25 mouse cellular contexts compared by ENCODE assay signal in the genomic region with DNA sequence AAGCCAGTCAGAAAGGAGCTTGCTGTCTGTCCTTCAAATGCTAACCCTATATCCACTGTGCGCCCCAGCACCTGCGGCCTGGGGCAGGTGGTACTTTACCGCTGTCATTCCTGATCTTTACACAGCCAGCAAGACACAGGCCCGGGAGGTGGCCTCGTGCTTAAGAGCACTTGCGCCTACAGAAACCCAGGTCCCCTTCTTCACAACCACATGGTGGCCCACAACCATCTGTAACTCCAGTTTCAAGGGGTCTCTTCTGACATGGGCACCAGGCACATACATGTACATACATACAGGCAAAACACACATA. TPM values are rescaled to one million over a fixed set of nuclear protein-coding genes. Genes with fewer than 3 reads are reported as not detected.
A peak's percentile ranks its signal among the peaks of the same experiment; 100 is the strongest.
DNase-seq lines count a peak whose midpoint lies in the region; ATAC-seq and TF ChIP-seq lines count a peak whose summit lies in the region.
"Had no signal": no experiment of that assay in that cellular context is flagged by ENCODE, and none has a peak within 500 bp of the region (broad histone marks: within the 10 kb centered on the region; RNA-seq: fewer than 3 reads in every experiment).

No protein-coding gene starts in this region.

- H3K9ac ChIP-seq in kidney, embryonic 14.5 days (ENCODE audit: low read depth, low read length) = no peak overlapping the region
- no peak overlapping the region for H3K9ac ChIP-seq in intestine, postnatal 0 days (ENCODE audit: low read depth, low read length)
- H3K9ac ChIP-seq: forebrain, postnatal 0 days; neural tube, embryonic 13.5 days had no signal

- H3K27me3 ChIP-seq in kidney, embryonic 14.5 days (ENCODE audit: control insufficient read depth, insufficient read depth, low read length) = no peaks in the 10 kb centered on the region; the same call in 1 of the 2 replicates
- H3K27me3 ChIP-seq in thymus, adult 2 months (ENCODE audit: control insufficient read depth, insufficient read depth, low read length) = no peaks in the 10 kb centered on the region
- no peaks in the 10 kb centered on the region for H3K27me3 ChIP-seq in intestine, postnatal 0 days (replicated peaks; ENCODE audit: control insufficient read depth, insufficient read depth, low read length)
- H3K27me3 ChIP-seq in small intestine, adult 2 months (ENCODE audit: control insufficient read depth, insufficient read depth, low read length) = no peaks in the 10 kb centered on the region
- H3K27me3 ChIP-seq in cerebellum, adult 2 months (ENCODE audit: control insufficient read depth, insufficient read depth, low read length) = no peaks in the 10 kb centered on the region

- DNase-seq in kidney, postnatal 10 days = peak; percentile 8
- peak; percentile 32 for DNase-seq in thymus, postnatal 4 days
- DNase-seq in thymus, adult 2 months = no peak
- no peak for DNase-seq in cerebellum, adult 2 months
- DNase-seq in adrenal gland, adult (ENCODE audit: inconsistent age in 2 of 2, low spot score in 1 of 2) = no peak
- DNase-seq: adrenal gland, postnatal 10 days; B cell, adult 2 months; cerebellum, adult 9-11 months; forebrain, postnatal 0 days; gastrocnemius, postnatal 25 days; heart, postnatal 10 days; kidney, adult 8-10 months; lung, postnatal 10 days; retina, postnatal 1 day had no signal

- ATAC-seq in kidney, embryonic 14.5 days (ENCODE audit: low FRiP score, low TSS enrichment) = no peak
- no peak for ATAC-seq in intestine, postnatal 0 days
- ATAC-seq: activated CD4-positive, CD25-positive, alpha-beta regulatory T cell, adult 4 months; forebrain, postnatal 0 days; midbrain, embryonic 16.5 days had no signal

- no peak overlapping the region for H3K4me3 ChIP-seq in kidney, embryonic 14.5 days (ENCODE audit: low read length)
- H3K4me3 ChIP-seq in thymus, adult 2 months (ENCODE audit: control insufficient read depth, insufficient read depth, low read length) = no peak overlapping the region
- H3K4me3 ChIP-seq in intestine, postnatal 0 days (ENCODE audit: low read depth, low read length) = no peak overlapping the region
- peak overlapping the region; percentile 36 for H3K4me3 ChIP-seq in small intestine, adult 2 months (ENCODE audit: low read depth, low read length)
- no peak overlapping the region for H3K4me3 ChIP-seq in cerebellum, adult 2 months (replicated peaks; ENCODE audit: insufficient read depth, low read depth, low read length)
- H3K4me3 ChIP-seq: embryonic facial prominence, embryonic 10.5 days; layer of hippocampus, adult 2 months; midbrain, embryonic 10.5 days; myocyte; neural tube, embryonic 13.5 days had no signal

- H3K9me3 ChIP-seq in kidney, embryonic 14.5 days (ENCODE audit: control insufficient read depth, low read length) = no peaks in the 10 kb centered on the region
- H3K9me3 ChIP-seq in intestine, postnatal 0 days (ENCODE audit: control insufficient read depth) = no peaks in the 10 kb centered on the region
- H3K9me3 ChIP-seq: embryonic facial prominence, embryonic 10.5 days; G1E; midbrain, embryonic 10.5 days; neural tube, embryonic 13.5 days had no signal

- H3K27ac ChIP-seq in kidney, embryonic 14.5 days (ENCODE audit: low read depth, low read length) = no peak overlapping the region
- H3K27ac ChIP-seq in thymus, adult 2 months (ENCODE audit: control insufficient read depth, insufficient read depth, low read length) = no peak overlapping the region
- H3K27ac ChIP-seq in intestine, postnatal 0 days (ENCODE audit: low read depth, low read length) = peak overlapping the region; percentile 21; the same call in 1 of the 2 replicates
- peak overlapping the region; percentile 99 for H3K27ac ChIP-seq in small intestine, adult 2 months (ENCODE audit: insufficient read depth, low read depth, low read length)
- no peak overlapping the region for H3K27ac ChIP-seq in cerebellum, adult 2 months (ENCODE audit: insufficient read depth, low read length)
- H3K27ac ChIP-seq: embryonic facial prominence, embryonic 10.5 days; layer of hippocampus, adult 2 months; neural tube, embryonic 13.5 days had no signal

- H3K36me3 ChIP-seq in kidney, embryonic 14.5 days (ENCODE audit: control insufficient read depth, insufficient read depth, low read length) = no peaks in the 10 kb centered on the region
- H3K36me3 ChIP-seq in thymus, adult 2 months (ENCODE audit: control insufficient read depth, insufficient read depth, low read length) = no peaks in the 10 kb centered on the region
- no peaks in the 10 kb centered on the region; the same call in 1 of the 2 replicates for H3K36me3 ChIP-seq in intestine, postnatal 0 days (ENCODE audit: control insufficient read depth, insufficient read depth)
- no peaks in the 10 kb centered on the region for H3K36me3 ChIP-seq in small intestine, adult 2 months (ENCODE audit: control insufficient read depth, insufficient read depth, low read length)
- H3K36me3 ChIP-seq: embryonic facial prominence, embryonic 10.5 days; G1E; midbrain, embryonic 10.5 days; neural tube, embryonic 13.5 days had no signal

- H3K4me2 ChIP-seq in kidney, embryonic 14.5 days (replicated peaks; ENCODE audit: low read depth, low read length) = no peak overlapping the region
- peak overlapping the region; percentile 24; the same call in 1 of the 2 replicates for H3K4me2 ChIP-seq in intestine, postnatal 0 days (replicated peaks; ENCODE audit: low read depth)
- H3K4me2 ChIP-seq: neural tube, embryonic 13.5 days had no signal

- no peak for TF ChIP-seq CTCF in thymus, adult 2 months (IDR thresholded peaks at IDR 0.05; ENCODE audit: borderline replicate concordance, control insufficient read depth, extremely low read depth, insufficient read depth, low read length, poor library complexity)
- no peak for TF ChIP-seq CTCF in intestine, postnatal 0 days (IDR thresholded peaks at IDR 0.05; ENCODE audit: low read depth)
- TF ChIP-seq CTCF in small intestine, adult 2 months (IDR thresholded peaks at IDR 0.05; ENCODE audit: extremely low read depth, insufficient read length, insufficient replicate concordance, low read depth, low read length) = no peak
- no peak for TF ChIP-seq CTCF in cerebellum, adult 2 months (IDR thresholded peaks at IDR 0.05; ENCODE audit: borderline replicate concordance, insufficient read depth, low read depth, low read length)

- no peak for TF ChIP-seq POLR2A in thymus, adult 2 months (IDR thresholded peaks at IDR 0.05; ENCODE audit: control insufficient read depth, extremely low read depth, insufficient read depth, low read length, poor library complexity)
- TF ChIP-seq POLR2A in small intestine, adult 2 months (IDR thresholded peaks at IDR 0.05; ENCODE audit: low read depth, low read length) = no peak
- no peak for TF ChIP-seq POLR2A in cerebellum, adult 2 months (IDR thresholded peaks at IDR 0.05; ENCODE audit: borderline replicate concordance, insufficient read depth, low read length)

- WGBS in kidney, embryonic 14.5 days = 91% methylated on average over 6 of the region's 6 CpGs
- WGBS in thymus, adult 2 months = 40% methylated on average over 6 of the region's 6 CpGs
- 57% methylated on average over 6 of the region's 6 CpGs for WGBS in intestine, postnatal 0 days
- WGBS in small intestine, adult 2 months = 34% methylated on average over 6 of the region's 6 CpGs
- WGBS in cerebellum, adult 2 months = 95% methylated on average over 6 of the region's 6 CpGs

- H3K4me1 ChIP-seq in kidney, embryonic 14.5 days (ENCODE audit: control insufficient read depth, insufficient read depth, low read length) = peaks cover 41% of the 10 kb centered on the region
- peaks cover 58% of the 10 kb centered on the region for H3K4me1 ChIP-seq in thymus, adult 2 months (replicated peaks; ENCODE audit: control insufficient read depth, insufficient read depth, low read length)
- H3K4me1 ChIP-seq in intestine, postnatal 0 days (replicated peaks; ENCODE audit: control insufficient read depth, insufficient read depth, low read length) = peaks cover 25% of the 10 kb centered on the region
- peaks cover 55% of the 10 kb centered on the region for H3K4me1 ChIP-seq in small intestine, adult 2 months (ENCODE audit: control insufficient read depth, insufficient read depth, insufficient read length, low read length)
- H3K4me1 ChIP-seq in cerebellum, adult 2 months (ENCODE audit: control insufficient read depth, insufficient read depth, low read length) = no peaks in the 10 kb centered on the region

RNA-seq across cellular contexts. Expression of gene Zfp36l2, which starts 32.8 kb away (rescaled TPM):
- polyA plus RNA-seq in kidney, embryonic 14.5 days (2014; fragmentation: Nextera tagmentation; extraction: Ambion mirVana) = 22.5 and 24.3 TPM in 2 replicates
- polyA plus RNA-seq in thymus, adult 2 months (2012; rRNA removed) = 182 and 287 TPM in 2 replicates
- polyA plus RNA-seq in intestine, postnatal 0 days (2015; fragmentation: Nextera tagmentation; extraction: Ambion mirVana) = 29.6 and 32.0 TPM in 2 replicates
- polyA plus RNA-seq in small intestine, adult 2 months (2012; rRNA removed) = 124 and 220 TPM in 2 replicates
- polyA plus RNA-seq in cerebellum, adult 2 months (2012; rRNA removed) = 14.2 and 15.9 TPM in 2 replicates

Comparison
In these comparisons a context has a peak if more than half of its experiments do, and no peak if none do; other contexts are left out.
1. DNase-seq: peak in kidney, postnatal 10 days (single experiment) and thymus, postnatal 4 days (single experiment); none in thymus, adult 2 months (single experiment), cerebellum, adult 2 months (0 of 2) and adrenal gland, adult (0 of 2).
2. H3K27ac ChIP-seq: peak in intestine, postnatal 0 days (single experiment) and small intestine, adult 2 months (single experiment); none in kidney, embryonic 14.5 days (single experiment), thymus, adult 2 months (single experiment) and cerebellum, adult 2 months (single experiment).